Mouse (Mus musculus): ENCODE measurements around the gene Rapgef4.

DNA sequence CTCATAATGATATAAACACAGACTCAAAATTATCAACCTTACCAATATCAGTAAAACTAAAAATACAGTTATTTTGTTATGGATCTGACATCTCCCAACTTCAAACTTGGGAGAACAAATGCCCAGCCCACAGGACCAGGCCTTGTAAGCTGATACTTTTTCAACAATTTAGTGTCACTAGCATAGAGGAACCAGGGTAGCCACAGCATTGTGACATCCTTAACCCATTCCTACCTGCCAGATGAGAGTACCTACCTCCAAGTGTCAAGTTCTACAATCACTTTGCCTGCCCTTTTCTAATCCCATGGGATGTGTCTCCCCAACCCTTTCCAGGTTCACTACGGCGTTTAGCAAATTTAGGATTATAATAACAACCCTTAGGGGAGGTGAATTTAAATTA is 257.4 kb downstream of the Rapgef4 start:
- no peak for TF ChIP-seq CTCF (IDR thresholded peaks at IDR 0.05; ENCODE audit: extremely low read depth, insufficient read depth, insufficient read length, insufficient replicate concordance)
- no peak for TF ChIP-seq POLR2A (IDR thresholded peaks at IDR 0.05; ENCODE audit: low read depth, low read length)

Data from spleen, adult 2 months (tissue).